Mouse (Mus musculus): ENCODE results near the gene Pdap1. TPM values are rescaled to one million over a fixed set of nuclear protein-coding genes. Genes with fewer than 3 reads are reported as not detected.
"Not testable (repeated sequence)": the region's sequence is repeated elsewhere in the genome, so short reads cannot be mapped to it uniquely, and the experiment has no call there.

Gene Pdap1
- polyA plus RNA-seq, 2 experiments: 91.5 to 114 TPM

DNA sequence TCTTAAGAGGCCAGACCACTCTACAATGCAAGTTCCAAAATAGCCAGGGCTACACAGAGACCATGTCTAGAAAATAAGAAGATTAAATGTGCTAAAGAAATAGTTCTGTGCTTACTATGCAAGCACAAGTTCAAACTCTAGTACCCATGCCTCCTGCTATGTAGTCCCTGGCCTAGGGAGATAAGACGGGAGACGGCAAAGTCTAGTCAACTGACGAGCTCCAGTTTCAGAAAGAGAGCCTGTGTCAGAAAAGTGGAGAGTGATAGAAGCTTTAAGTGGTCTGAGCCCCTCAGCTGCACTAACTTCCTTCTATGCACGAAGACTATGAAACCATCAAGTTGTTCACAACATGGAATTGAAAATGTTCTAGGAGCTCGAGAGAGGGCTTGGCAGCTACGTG, 9.3 kb upstream of the Pdap1 start:
- Histone ChIP-seq H3K27ac (replicated peaks; ENCODE audit: low read depth, low read length) (no peak overlapping the region), H3K9ac (ENCODE audit: low read depth, low read length, severe bottlenecking) (no peak overlapping the region), H3K4me2 (replicated peaks; ENCODE audit: low read depth, low read length, severe bottlenecking) (no peak overlapping the region), H3K27me3 (ENCODE audit: control insufficient read depth, insufficient read depth, low read length) (no peaks in the 10 kb centered on the region), H3K9me3 (ENCODE audit: control insufficient read depth, low read length) (no peaks in the 10 kb centered on the region), H3K36me3 (ENCODE audit: control insufficient read depth, insufficient read depth, low read length) (peaks cover 95% of the 10 kb centered on the region), H3K4me1 (ENCODE audit: control insufficient read depth, insufficient read depth, low read length) (no peaks in the 10 kb centered on the region), H3K4me3 (replicated peaks; ENCODE audit: low read length) (no peak overlapping the region)
- no peak for TF ChIP-seq POLR2A (IDR thresholded peaks at IDR 0.05; ENCODE audit: borderline replicate concordance, extremely low read depth, insufficient read depth, insufficient read length)
- no peak for DNase-seq (ENCODE audit: low spot score)
- ATAC-seq (ENCODE audit: low FRiP score, low read depth): no peak
- 91% methylated on average over 6 of the region's 6 CpGs for WGBS

DNA sequence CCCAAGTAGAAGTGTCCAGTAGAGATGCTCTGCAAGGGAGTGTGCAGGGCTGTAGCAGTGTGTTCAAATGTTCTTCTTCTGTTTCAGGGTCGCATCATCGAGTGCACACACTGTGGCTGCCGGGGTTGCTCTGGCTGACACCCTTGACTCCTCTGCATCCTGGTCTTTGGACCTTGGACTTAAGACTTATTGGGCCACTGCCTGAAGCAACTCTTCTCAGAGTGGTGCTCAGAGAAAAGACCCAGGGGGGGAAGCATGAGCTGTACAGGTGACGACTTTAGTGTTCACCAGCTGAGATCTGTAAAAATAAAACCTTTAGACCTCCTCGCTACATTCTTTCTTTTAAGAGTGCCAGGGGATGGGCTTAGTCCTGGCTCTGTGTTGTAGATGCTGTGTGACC, 7.7 kb upstream of the Pdap1 start:
- whole genome bisulfite sequencing: 87% methylated on average over 5 of the region's 5 CpGs
- ATAC-seq (ENCODE audit: low FRiP score, low read depth) (no peak), DNase-seq (ENCODE audit: low spot score) (no peak)
- Histone ChIP-seq H3K9ac (ENCODE audit: low read depth, low read length, severe bottlenecking) (no peak overlapping the region), H3K9me3 (ENCODE audit: control insufficient read depth, low read length) (no peaks in the 10 kb centered on the region), H3K4me2 (replicated peaks; ENCODE audit: low read depth, low read length, severe bottlenecking) (no peak overlapping the region), H3K27ac (replicated peaks; ENCODE audit: low read depth, low read length) (no peak overlapping the region), H3K27me3 (ENCODE audit: control insufficient read depth, insufficient read depth, low read length) (no peaks in the 10 kb centered on the region), H3K4me1 (ENCODE audit: control insufficient read depth, insufficient read depth, low read length) (no peaks in the 10 kb centered on the region), H3K36me3 (ENCODE audit: control insufficient read depth, insufficient read depth, low read length) (peaks cover 98% of the 10 kb centered on the region), H3K4me3 (replicated peaks; ENCODE audit: low read length) (no peak overlapping the region)
- TF ChIP-seq POLR2A (IDR thresholded peaks at IDR 0.05; ENCODE audit: borderline replicate concordance, extremely low read depth, insufficient read depth, insufficient read length): no peak

DNA sequence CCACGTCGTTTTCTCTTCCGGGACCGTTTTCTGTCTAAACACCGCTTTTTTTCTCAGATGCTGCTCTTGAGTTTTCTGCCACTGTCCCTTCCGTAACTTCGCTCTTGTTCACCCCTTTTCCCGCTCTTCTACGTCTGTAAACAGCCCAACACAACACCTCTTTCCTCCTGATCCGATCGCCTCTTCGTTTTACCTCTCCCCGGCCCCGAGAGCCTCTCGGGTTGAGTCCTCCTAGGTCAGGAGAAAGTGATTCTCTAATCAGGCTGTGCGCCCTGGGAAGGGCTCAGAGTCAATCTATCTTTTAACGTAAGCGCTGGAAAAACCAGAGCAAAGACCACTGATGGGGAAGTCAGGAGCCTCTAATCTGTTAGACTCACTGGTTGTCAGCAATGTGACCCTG, 573 bp upstream of the Pdap1 start:
- peak overlapping the region; percentile 84 for H3K4me3 ChIP-seq (replicated peaks; ENCODE audit: low read length)
- no peak for TF ChIP-seq POLR2A (IDR thresholded peaks at IDR 0.05; ENCODE audit: borderline replicate concordance, extremely low read depth, insufficient read depth, insufficient read length)
- no peaks in the 10 kb centered on the region for H3K9me3 ChIP-seq (ENCODE audit: control insufficient read depth, low read length)
- DNase-seq (ENCODE audit: low spot score): no peak
- H3K9ac ChIP-seq (ENCODE audit: low read depth, low read length, severe bottlenecking): peak overlapping the region; percentile 82
- WGBS: 1% methylated on average over 18 of the region's 18 CpGs
- H3K4me1 ChIP-seq (ENCODE audit: control insufficient read depth, insufficient read depth, low read length): peaks cover 10% of the 10 kb centered on the region
- peak overlapping the region; percentile 76 for H3K4me2 ChIP-seq (replicated peaks; ENCODE audit: low read depth, low read length, severe bottlenecking)
- no peak for ATAC-seq (ENCODE audit: low FRiP score, low read depth)
- peak overlapping the region; percentile 77 for H3K27ac ChIP-seq (replicated peaks; ENCODE audit: low read depth, low read length)
- no peaks in the 10 kb centered on the region for H3K27me3 ChIP-seq (ENCODE audit: control insufficient read depth, insufficient read depth, low read length)
- peaks cover 57% of the 10 kb centered on the region for H3K36me3 ChIP-seq (ENCODE audit: control insufficient read depth, insufficient read depth, low read length)

DNA sequence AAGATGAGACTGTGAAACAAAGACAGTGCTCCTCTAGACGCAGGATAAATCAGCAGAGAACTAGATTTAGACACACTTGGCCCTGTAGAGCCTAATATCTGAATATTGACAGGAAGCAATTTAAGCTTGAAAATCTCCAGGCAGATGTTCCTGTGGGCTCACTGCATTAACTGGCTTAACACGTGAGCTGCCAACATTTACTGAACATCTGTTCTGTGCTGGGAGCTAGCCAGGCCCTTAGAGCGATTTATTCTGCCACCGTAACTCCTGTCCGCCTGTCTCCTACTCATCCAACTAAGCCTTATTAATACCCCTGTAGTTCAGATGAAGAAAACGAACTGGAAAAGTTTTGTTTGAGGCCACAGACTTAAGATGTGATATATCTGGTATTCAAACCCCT, 1.2 kb downstream of the Pdap1 start:
- 9% methylated on average over 6 of the region's 6 CpGs for WGBS
- no peak for TF ChIP-seq POLR2A (IDR thresholded peaks at IDR 0.05; ENCODE audit: borderline replicate concordance, extremely low read depth, insufficient read depth, insufficient read length)
- Histone ChIP-seq H3K4me2 (replicated peaks; ENCODE audit: low read depth, low read length, severe bottlenecking) (peak overlapping the region; percentile 76), H3K4me3 (replicated peaks; ENCODE audit: low read length) (peak overlapping the region; percentile 84), H3K9ac (ENCODE audit: low read depth, low read length, severe bottlenecking) (peak overlapping the region; percentile 82), H3K9me3 (ENCODE audit: control insufficient read depth, low read length) (no peaks in the 10 kb centered on the region), H3K27me3 (ENCODE audit: control insufficient read depth, insufficient read depth, low read length) (no peaks in the 10 kb centered on the region), H3K4me1 (ENCODE audit: control insufficient read depth, insufficient read depth, low read length) (peaks cover 10% of the 10 kb centered on the region), H3K36me3 (ENCODE audit: control insufficient read depth, insufficient read depth, low read length) (peaks cover 57% of the 10 kb centered on the region), H3K27ac (replicated peaks; ENCODE audit: low read depth, low read length) (no peak overlapping the region; the same call in 1 of the 2 replicates)
- ATAC-seq (ENCODE audit: low FRiP score, low read depth): no peak
- peak; percentile 61 for DNase-seq (ENCODE audit: low spot score)

DNA sequence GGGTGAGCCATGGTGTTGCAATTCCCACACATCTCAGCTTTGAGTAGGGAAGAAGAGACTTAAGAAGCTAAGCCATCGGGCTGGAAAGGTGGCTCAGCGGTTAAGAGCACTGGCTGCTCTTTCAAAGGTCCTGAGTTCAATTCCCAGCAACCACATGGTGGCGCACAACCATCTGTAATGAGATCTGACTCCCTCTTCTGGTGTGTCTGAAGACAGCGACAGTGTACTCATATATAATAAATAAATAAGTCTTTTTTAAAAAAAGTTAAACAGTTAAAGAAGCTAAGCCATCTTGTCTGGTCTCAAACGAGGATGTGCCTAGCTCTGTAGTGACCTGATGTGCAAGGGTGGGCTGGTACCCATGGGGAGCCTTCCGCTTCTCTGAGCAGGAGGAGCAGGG, 6.8 kb downstream of the Pdap1 start:
- H3K4me3 ChIP-seq (replicated peaks; ENCODE audit: low read length); H3K27me3 ChIP-seq (ENCODE audit: control insufficient read depth, insufficient read depth, low read length); H3K4me2 ChIP-seq (replicated peaks; ENCODE audit: low read depth, low read length, severe bottlenecking); H3K9me3 ChIP-seq (ENCODE audit: control insufficient read depth, low read length); DNase-seq (ENCODE audit: low spot score); H3K27ac ChIP-seq (replicated peaks; ENCODE audit: low read depth, low read length); H3K4me1 ChIP-seq (ENCODE audit: control insufficient read depth, insufficient read depth, low read length); H3K9ac ChIP-seq (ENCODE audit: low read depth, low read length, severe bottlenecking); ATAC-seq (ENCODE audit: low FRiP score, low read depth): not testable (repeated sequence)
- H3K36me3 ChIP-seq (ENCODE audit: control insufficient read depth, insufficient read depth, low read length): peaks cover 85% of the 10 kb centered on the region
- WGBS: 90% methylated on average over 6 of the region's 6 CpGs

DNA sequence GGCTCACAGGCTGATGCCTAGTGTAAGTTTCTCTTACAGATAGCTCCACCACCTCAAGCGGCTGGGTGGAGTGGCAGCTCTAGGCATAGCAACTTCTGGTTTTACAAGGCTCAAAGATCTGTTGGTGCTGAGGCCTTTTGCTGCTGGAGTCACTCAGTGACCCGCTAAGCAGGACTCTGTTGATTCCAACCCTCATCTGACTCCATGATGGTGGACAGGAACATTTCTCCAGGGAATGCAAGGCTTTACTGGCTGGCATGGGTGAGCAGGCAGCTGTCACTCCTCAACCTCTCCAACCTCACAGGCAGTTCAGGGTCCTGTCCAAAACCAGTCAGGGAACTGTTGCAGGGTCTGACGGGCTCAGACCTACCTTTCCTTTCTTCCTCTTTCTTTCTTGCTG, 9.0 kb downstream of the Pdap1 start:
- DNase-seq (ENCODE audit: low spot score) (no peak), ATAC-seq (ENCODE audit: low FRiP score, low read depth) (no peak)
- H3K27ac ChIP-seq (replicated peaks; ENCODE audit: low read depth, low read length): no peak overlapping the region
- no peak for TF ChIP-seq POLR2A (IDR thresholded peaks at IDR 0.05; ENCODE audit: borderline replicate concordance, extremely low read depth, insufficient read depth, insufficient read length)
- H3K4me1 ChIP-seq (ENCODE audit: control insufficient read depth, insufficient read depth, low read length): no peaks in the 10 kb centered on the region
- no peaks in the 10 kb centered on the region for H3K9me3 ChIP-seq (ENCODE audit: control insufficient read depth, low read length)
- H3K4me2 ChIP-seq (replicated peaks; ENCODE audit: low read depth, low read length, severe bottlenecking): no peak overlapping the region
- no peak overlapping the region for H3K4me3 ChIP-seq (replicated peaks; ENCODE audit: low read length)
- WGBS: 86% methylated on average over 3 of the region's 3 CpGs
- H3K36me3 ChIP-seq (ENCODE audit: control insufficient read depth, insufficient read depth, low read length): peaks cover 95% of the 10 kb centered on the region
- no peak overlapping the region for H3K9ac ChIP-seq (ENCODE audit: low read depth, low read length, severe bottlenecking)
- no peaks in the 10 kb centered on the region for H3K27me3 ChIP-seq (ENCODE audit: control insufficient read depth, insufficient read depth, low read length)
